Comparison of ENCODE assay signal across 12 mouse cellular contexts in genomic region chr2:137706528-137706988, GRCm38 (mm10).
DNase-seq lines count a peak whose midpoint lies in the region; ATAC-seq and TF ChIP-seq lines count a peak whose summit lies in the region.
"Had no signal": no experiment of that assay in that cellular context is flagged by ENCODE, and none has a peak within 500 bp of the region (broad histone marks: within the 10 kb centered on the region; RNA-seq: fewer than 3 reads in every experiment).

No protein-coding gene starts in this region.

- H3K27me3 ChIP-seq in heart, embryonic 16.5 days (ENCODE audit: control insufficient read depth, insufficient read depth, low read length): no peaks in the 10 kb centered on the region
- H3K27me3 ChIP-seq in embryonic facial prominence, embryonic 10.5 days (replicated peaks; ENCODE audit: low read depth, poor library complexity, severe bottlenecking): peaks cover 72% of the 10 kb centered on the region
- peaks cover 4% of the 10 kb centered on the region for H3K27me3 ChIP-seq in forebrain, postnatal 0 days (ENCODE audit: insufficient read depth, low read length)
- peaks cover 13% of the 10 kb centered on the region; the same call in 1 of the 2 replicates for H3K27me3 ChIP-seq in midbrain, embryonic 15.5 days (replicated peaks)
- H3K27me3 ChIP-seq: embryonic facial prominence, embryonic 15.5 days; lung, embryonic 15.5 days had no signal

- intact Hi-C loops in left cerebral cortex, postnatal 4 days (cut with DNase I): no loop called here

- no peak for ATAC-seq in heart, embryonic 16.5 days (replicated peaks; ENCODE audit: extremely low read depth, insufficient read depth, low FRiP score)
- ATAC-seq in forebrain, postnatal 0 days: peak; percentile 71
- ATAC-seq in midbrain, embryonic 15.5 days (replicated peaks): peak; percentile 90

- no peaks in the 10 kb centered on the region for H3K36me3 ChIP-seq in heart, embryonic 16.5 days (ENCODE audit: control insufficient read depth, insufficient read depth)
- H3K36me3 ChIP-seq in embryonic facial prominence, embryonic 10.5 days (replicated peaks): no peaks in the 10 kb centered on the region
- no peaks in the 10 kb centered on the region for H3K36me3 ChIP-seq in forebrain, postnatal 0 days (ENCODE audit: insufficient read depth)
- H3K36me3 ChIP-seq in midbrain, embryonic 15.5 days (replicated peaks): no peaks in the 10 kb centered on the region
- H3K36me3 ChIP-seq: embryonic facial prominence, embryonic 15.5 days; lung, embryonic 15.5 days had no signal

- DNase-seq in heart, adult 11 months: no peak
- no peak for DNase-seq in embryonic facial prominence, embryonic 10.5 days (ENCODE audit: low spot score)
- DNase-seq in forebrain, postnatal 0 days: peak; percentile 12
- no peak for DNase-seq in thymus, postnatal 0 days (ENCODE audit: low spot score)
- no peak for DNase-seq in left cerebral cortex, postnatal 4 days
- no peak for DNase-seq in cerebellum, postnatal 36 days
- DNase-seq: gastrocnemius, postnatal 36 days; kidney, postnatal 25 days had no signal

- H3K9ac ChIP-seq in heart, embryonic 16.5 days (ENCODE audit: low read length): no peak overlapping the region
- H3K9ac ChIP-seq in forebrain, postnatal 0 days: no peak overlapping the region
- H3K9ac ChIP-seq in midbrain, embryonic 15.5 days: no peak overlapping the region
- H3K9ac ChIP-seq: embryonic facial prominence, embryonic 15.5 days; lung, embryonic 15.5 days had no signal

- WGBS in heart, embryonic 16.5 days: 8% methylated on average over 4 of the region's 4 CpGs
- 9% methylated on average over 4 of the region's 4 CpGs for WGBS in embryonic facial prominence, embryonic 10.5 days
- 2% methylated on average over 4 of the region's 4 CpGs for WGBS in forebrain, postnatal 0 days
- 2% methylated on average over 4 of the region's 4 CpGs for WGBS in midbrain, embryonic 15.5 days

- peaks cover 6% of the 10 kb centered on the region; the same call in 1 of the 2 replicates for H3K4me1 ChIP-seq in heart, embryonic 16.5 days (ENCODE audit: control insufficient read depth, insufficient read depth, low read length)
- peaks cover 19% of the 10 kb centered on the region for H3K4me1 ChIP-seq in embryonic facial prominence, embryonic 10.5 days
- H3K4me1 ChIP-seq in forebrain, postnatal 0 days (ENCODE audit: insufficient read depth): peaks cover 15% of the 10 kb centered on the region
- H3K4me1 ChIP-seq in midbrain, embryonic 15.5 days: peaks cover 25% of the 10 kb centered on the region
- H3K4me1 ChIP-seq: lung, embryonic 15.5 days had no signal

- H3K4me3 ChIP-seq in heart, embryonic 16.5 days (ENCODE audit: low read length): 0 out of 2 replicates have a peak overlapping the region, but pooled peaks have one; percentile 8
- peak overlapping the region; percentile 11; the same call in 1 of the 2 replicates for H3K4me3 ChIP-seq in embryonic facial prominence, embryonic 10.5 days
- no peak overlapping the region; the same call in 1 of the 2 replicates for H3K4me3 ChIP-seq in forebrain, postnatal 0 days (ENCODE audit: low read depth, low read length)
- H3K4me3 ChIP-seq in midbrain, embryonic 15.5 days: 0 out of 2 replicates have a peak overlapping the region, but pooled peaks have one; percentile 20
- H3K4me3 ChIP-seq: embryonic facial prominence, embryonic 15.5 days; lung, embryonic 15.5 days had no signal

- H3K27ac ChIP-seq in heart, embryonic 16.5 days (ENCODE audit: low read length): no peak overlapping the region
- H3K27ac ChIP-seq in embryonic facial prominence, embryonic 10.5 days (replicated peaks): no peak overlapping the region
- no peak overlapping the region for H3K27ac ChIP-seq in forebrain, postnatal 0 days (ENCODE audit: low read depth, low read length)
- H3K27ac ChIP-seq in midbrain, embryonic 15.5 days: peak overlapping the region; percentile 19; the same call in 1 of the 2 replicates
- H3K27ac ChIP-seq: embryonic facial prominence, embryonic 15.5 days; lung, embryonic 15.5 days had no signal

- peak overlapping the region; percentile 50 for H3K4me2 ChIP-seq in heart, embryonic 16.5 days (ENCODE audit: low read depth, low read length)
- peak overlapping the region; percentile 37 for H3K4me2 ChIP-seq in forebrain, postnatal 0 days (ENCODE audit: low read depth)
- peak overlapping the region; percentile 43 for H3K4me2 ChIP-seq in midbrain, embryonic 15.5 days
- H3K4me2 ChIP-seq: embryonic facial prominence, embryonic 15.5 days; lung, embryonic 15.5 days had no signal

- H3K9me3 ChIP-seq in heart, embryonic 16.5 days (replicated peaks; ENCODE audit: control insufficient read depth, low read length): no peaks in the 10 kb centered on the region
- H3K9me3 ChIP-seq in embryonic facial prominence, embryonic 10.5 days: no peaks in the 10 kb centered on the region
- no peaks in the 10 kb centered on the region for H3K9me3 ChIP-seq in forebrain, postnatal 0 days (ENCODE audit: low read length)
- no peaks in the 10 kb centered on the region for H3K9me3 ChIP-seq in midbrain, embryonic 15.5 days
- H3K9me3 ChIP-seq: embryonic facial prominence, embryonic 15.5 days; lung, embryonic 15.5 days had no signal

- TF ChIP-seq CTCF in forebrain, postnatal 0 days (IDR thresholded peaks at IDR 0.05; ENCODE audit: low read depth): no peak
